Mouse (Mus musculus): ENCODE results near the gene Spaca6.

- no peak for TF ChIP-seq POLR2A (IDR thresholded peaks at IDR 0.05; ENCODE audit: insufficient read depth, low read depth, low read length)
- no peak for TF ChIP-seq CTCF (IDR thresholded peaks at IDR 0.05; ENCODE audit: insufficient read depth, low read depth, low read length)
These were observed 33.2 kb downstream of the Spaca6 start for GRCm38 (mm10) chr17:17860110-17860509.
